Mouse (Mus musculus) megakaryocyte, adult 5-6 weeks (primary cell): ENCODE results near the gene Guca1b. TPM values are rescaled to one million over a fixed set of nuclear protein-coding genes. Genes with fewer than 3 reads are reported as not detected.

Source experiments
- ATAC-seq: 2 replicates; pipeline ENCODE4 v1.8.0; 2016; ENCODE audit warnings: mild to moderate bottlenecking, inconsistent platforms; ENCODE audit not compliant: poor library complexity, severe bottlenecking
- total RNA-seq, 2 experiments: library from RNA; stranded (forward) in 1 of 2; stranded (reverse) in 1 of 2; fragments of 153-499, 151-499 nt in 1 of 2; fragments of 221-1000, 200-1000 nt in 1 of 2; gene quantifications; 2 replicates each; pipeline versions ENCODE4 v1.2.3 to v1.2.4; 2015 to 2017

The Guca1b gene
- 1.0 and 1.5 TPM in 2 replicates for total RNA-seq (2015)
- 0.15 and 0.61 TPM in 2 replicates for total RNA-seq (2017)

- ATAC-seq: no peak
These were observed at the start of gene Guca1b for GRCm38 (mm10) chr17:47385145-47385544. Guca1b (plus strand) TSS chr17:47385393.

- ATAC-seq: no peak
These were observed 42.1 kb upstream of the Guca1b start for GRCm38 (mm10) chr17:47343121-47343520.

- ATAC-seq: no peak
These were observed 35.4 kb upstream of the Guca1b start for GRCm38 (mm10) chr17:47349721-47350319.

DNA sequence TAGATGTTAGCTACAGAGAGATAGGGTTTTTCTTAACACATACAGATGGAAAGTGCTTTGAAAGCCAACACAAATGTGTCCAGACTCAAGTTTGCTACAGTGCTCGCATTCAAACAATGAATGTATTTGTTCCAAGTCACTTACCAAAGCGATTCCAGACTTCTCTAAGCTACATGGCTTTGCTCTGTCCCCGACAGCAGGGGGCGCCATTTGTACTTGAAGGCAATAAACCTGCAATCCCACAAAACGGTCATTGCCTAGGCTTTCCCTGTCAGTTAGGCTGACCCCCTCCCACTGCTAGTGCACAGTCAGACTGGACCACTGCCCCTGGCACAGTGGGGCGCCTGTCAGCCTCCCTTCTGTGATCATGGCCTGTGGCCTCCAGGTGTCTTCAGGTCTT is 25.2 kb upstream of the Guca1b start:
- ATAC-seq: no peak

DNA sequence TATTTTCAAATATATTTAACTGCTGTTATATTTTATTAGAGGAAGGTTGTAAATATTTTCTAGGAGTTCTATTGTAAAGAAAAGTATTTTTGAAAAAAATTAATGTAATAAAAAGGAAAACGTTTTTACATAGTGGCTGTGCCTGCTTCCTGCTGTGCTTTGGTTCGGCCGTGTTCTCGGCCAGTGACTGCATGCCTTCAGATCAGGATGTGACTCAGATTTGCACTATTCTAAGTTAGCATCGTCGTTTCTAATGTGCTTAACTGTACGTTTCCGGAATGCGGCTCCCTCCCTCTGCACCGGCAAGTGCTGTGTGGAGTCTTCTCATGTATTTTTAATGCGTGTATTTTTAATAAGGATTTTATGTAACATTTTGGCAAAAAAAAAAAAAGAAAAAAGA is 23.9 kb upstream of the Guca1b start:
- ATAC-seq: no peak

- ATAC-seq: peak; percentile 97
These were observed 16.6 kb upstream of the Guca1b start, which contains the start of gene Mrps10 for GRCm38 (mm10) chr17:47368401-47369086. Mrps10 (plus strand) TSS chr17:47368887.

DNA sequence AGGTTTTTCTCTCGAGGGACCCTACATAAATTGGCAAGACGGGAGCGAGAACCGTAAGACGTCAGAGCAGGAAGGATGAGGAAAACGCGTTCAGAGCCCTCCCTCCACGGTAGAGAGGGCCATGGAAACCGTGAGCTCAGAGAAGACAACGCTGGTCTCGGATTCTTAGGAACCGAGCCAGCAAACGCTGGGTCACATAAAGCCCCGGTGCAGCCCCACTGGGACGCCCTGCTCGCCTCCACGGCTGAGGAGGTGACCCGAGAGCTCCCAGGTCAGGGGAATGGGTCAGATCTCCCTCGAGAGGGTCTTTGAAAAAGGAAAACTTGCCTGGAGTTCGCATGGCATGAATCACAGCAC is 16.1 kb upstream of the Guca1b start:
- no peak for ATAC-seq

DNA sequence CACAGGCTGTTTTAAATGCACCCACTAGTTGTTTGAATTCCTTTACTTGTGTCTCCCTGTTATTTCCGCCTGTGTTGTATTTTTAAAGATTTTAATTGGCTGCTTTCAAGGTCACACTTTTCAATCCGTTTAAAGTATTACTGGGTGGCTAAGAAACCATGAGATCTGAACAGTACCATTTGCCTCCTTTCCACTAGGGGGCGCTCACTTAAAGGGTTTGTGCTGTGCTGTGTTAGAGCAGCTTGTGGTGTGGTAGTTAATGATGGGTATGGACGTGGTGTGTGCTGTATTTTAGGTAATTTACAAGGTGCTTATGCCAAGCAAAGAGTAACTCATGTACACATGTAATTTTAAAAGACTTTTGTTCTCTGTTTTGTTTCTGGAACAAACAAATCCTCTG is 13.7 kb upstream of the Guca1b start:
- ATAC-seq: peak; percentile 74

GRCm38 (mm10) chr17:47373991-47374390 is 11.2 kb upstream of the Guca1b start:
- ATAC-seq: no peak

DNA sequence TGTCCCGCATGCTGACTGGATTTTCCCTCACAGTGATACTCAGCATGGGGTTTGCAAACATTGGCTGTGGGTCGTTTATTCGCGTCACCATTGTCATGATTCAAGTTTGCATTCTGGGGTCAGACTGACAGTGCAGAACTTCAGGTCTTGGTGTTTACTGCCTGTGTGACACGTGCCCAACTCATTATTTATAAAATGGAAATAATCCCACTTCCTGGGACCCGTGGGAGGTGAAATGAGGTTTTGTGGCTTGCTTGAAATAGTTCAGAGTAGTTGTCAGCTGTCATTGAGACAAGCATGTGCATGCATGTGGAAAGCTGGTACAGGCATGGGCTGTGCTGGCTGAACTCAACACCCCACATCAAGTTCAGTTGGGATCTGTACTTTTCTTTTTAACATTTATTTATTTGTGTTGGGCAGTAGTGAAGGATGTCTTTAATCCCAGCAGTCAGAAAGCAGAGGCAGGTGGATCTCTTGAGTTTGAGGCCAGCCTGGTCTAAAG is 8.4 kb upstream of the Guca1b start:
- ATAC-seq: no peak

DNA sequence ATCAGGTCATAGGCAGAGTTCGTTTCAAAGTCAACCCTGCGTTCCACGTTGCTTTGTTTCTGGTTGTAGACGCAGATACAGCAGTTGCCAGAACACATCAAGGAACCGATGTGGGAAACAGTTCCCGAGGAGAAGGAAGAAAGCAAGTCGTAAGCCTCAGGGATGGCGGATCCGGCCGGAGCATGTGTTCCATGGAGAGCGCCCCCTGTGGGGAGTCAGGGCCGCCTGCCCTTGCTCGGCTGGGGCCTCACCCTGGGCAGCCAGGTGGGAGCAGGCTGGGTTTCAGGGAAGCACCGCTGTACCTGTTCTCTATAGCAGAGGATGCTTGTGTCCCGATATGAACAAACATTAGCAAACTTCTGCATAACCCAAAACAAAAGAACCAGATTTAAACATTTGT is 7.1 kb upstream of the Guca1b start:
- ATAC-seq: no peak

GRCm38 (mm10) chr17:47381917-47382316 is 3.3 kb upstream of the Guca1b start:
- no peak for ATAC-seq

DNA sequence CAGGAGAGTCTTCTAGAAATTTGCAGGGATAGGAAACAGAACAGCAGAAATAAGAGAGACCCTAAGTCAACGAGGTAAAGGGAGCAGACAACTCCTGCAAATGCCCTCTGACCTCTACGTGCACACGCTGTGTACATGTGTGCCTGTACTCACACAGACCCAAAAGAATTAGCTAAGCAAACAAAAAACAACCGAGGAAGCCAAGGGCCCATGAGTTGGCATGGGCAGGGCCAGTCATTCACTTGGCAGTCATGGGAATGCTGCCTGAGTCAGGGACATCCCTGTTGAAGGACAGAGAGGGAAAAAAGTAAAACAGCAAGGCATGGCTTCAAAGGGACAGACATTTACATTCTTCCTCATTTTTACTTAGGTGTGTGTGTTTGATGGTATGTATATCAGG is 1.9 kb upstream of the Guca1b start:
- no peak for ATAC-seq

DNA sequence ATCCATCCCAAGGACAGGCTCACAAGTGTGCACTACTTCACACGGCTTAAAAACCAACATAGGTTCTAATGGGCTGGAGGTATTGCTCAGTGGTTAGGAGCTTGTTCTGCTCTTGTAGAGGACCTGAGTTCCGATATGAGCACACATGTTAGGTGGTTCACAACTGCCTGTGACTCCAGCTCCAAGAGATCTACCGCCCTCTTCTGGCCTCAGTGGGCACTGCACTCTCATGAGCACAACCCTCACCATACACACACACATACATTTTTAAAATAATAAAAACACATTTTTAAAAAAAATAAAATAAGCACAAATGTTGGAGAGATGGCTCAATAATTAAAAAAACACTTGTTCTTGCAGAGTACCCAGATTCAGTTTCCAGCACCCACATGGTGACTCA is 1.1 kb upstream of the Guca1b start:
- ATAC-seq: no peak

GRCm38 (mm10) chr17:47386649-47387048 is 1.5 kb downstream of the Guca1b start:
- peak; percentile 68 for ATAC-seq

- peak; percentile 75 for ATAC-seq
These were observed 9.2 kb downstream of the Guca1b start for GRCm38 (mm10) chr17:47394223-47394869.

DNA sequence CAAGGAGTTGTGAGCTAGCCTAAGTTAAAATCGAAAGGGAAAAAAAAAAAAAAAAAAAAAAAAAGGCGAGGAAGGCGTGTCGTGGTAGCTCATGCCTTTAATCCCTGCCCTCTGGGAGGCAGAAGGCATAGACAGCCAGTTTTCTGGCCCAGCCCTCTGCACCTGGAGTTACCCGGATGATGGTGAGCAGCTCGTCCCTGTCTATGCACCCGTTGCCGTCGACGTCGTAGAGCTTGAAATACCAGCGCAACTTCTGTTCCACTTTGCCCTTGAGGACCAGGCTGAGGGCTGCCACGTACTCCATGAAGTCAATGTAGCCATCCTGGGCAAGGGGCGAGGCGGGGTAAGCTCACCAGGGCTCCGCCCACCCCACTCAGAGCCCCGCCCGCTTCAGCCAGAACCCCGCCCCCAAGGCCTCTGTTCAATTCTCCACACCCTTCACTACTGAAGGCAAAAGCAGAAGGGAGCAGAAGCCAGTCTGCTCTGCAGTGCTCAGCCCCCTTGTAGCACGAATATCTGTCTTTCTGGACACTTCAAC is 10.3 kb downstream of the Guca1b start:
- peak; percentile 89 for ATAC-seq

DNA sequence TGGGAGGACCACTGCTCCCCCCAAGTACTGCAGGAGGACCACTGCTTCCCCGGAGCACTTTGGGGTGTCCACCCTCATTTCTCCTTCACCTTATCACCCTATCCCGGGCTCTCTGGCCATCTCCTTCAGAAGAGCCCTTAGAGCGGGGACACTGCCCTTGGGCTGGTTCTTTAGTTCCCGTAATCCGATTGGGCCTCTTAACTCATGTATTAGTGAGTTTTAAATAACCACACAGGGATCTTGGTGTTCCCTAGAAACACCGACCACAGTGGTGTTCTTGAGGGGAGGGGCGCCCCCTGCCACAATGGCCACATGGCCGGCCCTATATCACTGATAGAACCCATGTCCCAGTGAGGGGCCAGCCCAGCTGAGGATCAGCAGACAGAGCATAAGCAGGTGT is 13.9 kb downstream of the Guca1b start:
- ATAC-seq: no peak

GRCm38 (mm10) chr17:47400451-47400850 is 15.3 kb downstream of the Guca1b start, which contains the start of gene Guca1a:
Guca1a (minus strand) TSS chr17:47400584.
- ATAC-seq: no peak

GRCm38 (mm10) chr17:47407717-47408557 is 22.7 kb downstream of the Guca1b start:
- peak; percentile 55 for ATAC-seq

DNA sequence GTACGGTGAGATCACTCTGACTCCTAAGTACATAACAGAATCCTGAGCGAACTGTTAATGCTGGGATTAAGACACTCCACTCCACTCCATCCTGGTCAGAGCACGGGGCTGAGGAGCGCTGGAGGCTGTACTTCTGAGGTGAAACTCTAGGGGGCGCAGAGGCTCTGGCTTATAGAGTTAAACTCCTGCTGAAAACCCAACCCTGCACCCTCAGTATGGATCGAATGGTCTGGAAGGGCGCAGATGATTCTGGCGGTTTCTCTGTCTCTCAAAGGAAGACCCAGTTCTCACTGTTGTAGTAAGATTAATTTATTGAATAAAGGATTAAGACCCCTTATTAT is 23.3 kb downstream of the Guca1b start:
- peak; percentile 77 for ATAC-seq
